Mouse (Mus musculus): Measurements from ENCODE around the gene 2900026A02Rik.
A peak's percentile ranks its signal among the peaks of the same experiment; 100 is the strongest.

The 2900026A02Rik gene

DNA sequence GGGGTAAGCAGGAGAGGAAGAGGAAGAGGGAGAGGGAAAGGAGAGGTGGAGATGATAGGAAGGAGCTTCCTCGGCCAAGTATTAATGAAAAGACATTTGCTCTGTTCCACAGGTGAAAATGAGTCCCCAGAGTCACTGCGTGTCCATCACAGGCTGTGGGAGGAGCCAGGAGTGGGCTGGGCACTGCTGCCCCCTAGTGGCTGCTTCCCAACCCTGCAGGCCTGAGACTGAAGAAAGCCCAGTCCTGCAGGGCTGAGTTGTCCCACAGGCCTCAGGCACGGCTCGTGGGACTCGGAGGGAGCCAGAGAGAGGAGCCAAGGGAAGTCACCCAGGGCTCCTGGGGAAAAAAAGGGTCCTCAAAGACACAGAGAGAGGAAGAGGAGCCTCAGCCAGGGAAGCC, 47.7 kb downstream of the 2900026A02Rik start:
- peak; percentile 41 for DNase-seq

- no peak for DNase-seq
Observed at GRCm38 (mm10) chr5:113171968-113172578, 49.0 kb downstream of the 2900026A02Rik start.

- no peak for DNase-seq
Observed at GRCm38 (mm10) chr5:113170064-113170754, 50.8 kb downstream of the 2900026A02Rik start.

- DNase-seq: no peak
Observed at GRCm38 (mm10) chr5:113167733-113168132, 53.3 kb downstream of the 2900026A02Rik start.

GRCm38 (mm10) chr5:113165481-113165880, 55.6 kb downstream of the 2900026A02Rik start:
- DNase-seq: peak; percentile 24

- DNase-seq: peak; percentile 40
Observed at GRCm38 (mm10) chr5:113164873-113165441, 56.1 kb downstream of the 2900026A02Rik start.

DNA sequence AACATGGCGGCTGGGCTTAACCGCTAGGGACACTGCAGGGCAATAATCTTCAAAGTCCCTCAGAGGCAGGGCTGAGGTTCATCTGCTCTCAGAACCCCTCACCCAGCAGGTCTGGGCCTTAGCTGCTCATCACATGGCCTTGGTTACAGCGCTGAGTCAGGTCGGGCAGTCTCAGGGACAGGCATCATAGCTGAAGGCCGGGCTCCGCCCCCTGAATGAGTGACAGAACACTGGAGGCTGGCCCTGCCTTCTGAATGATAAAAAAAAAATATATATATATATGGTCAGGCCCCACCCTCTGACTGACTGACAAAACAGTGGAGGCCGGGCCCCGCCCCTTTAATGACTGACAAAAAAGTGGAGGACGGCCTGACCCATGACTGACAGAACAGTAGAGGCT, 56.6 kb downstream of the 2900026A02Rik start:
- DNase-seq: no peak

GRCm38 (mm10) chr5:113163116-113163515, 57.9 kb downstream of the 2900026A02Rik start:
- no peak for DNase-seq

GRCm38 (mm10) chr5:113162699-113163098, 58.3 kb downstream of the 2900026A02Rik start:
- DNase-seq: no peak

GRCm38 (mm10) chr5:113161576-113161975, 59.5 kb downstream of the 2900026A02Rik start:
- DNase-seq: no peak

DNA sequence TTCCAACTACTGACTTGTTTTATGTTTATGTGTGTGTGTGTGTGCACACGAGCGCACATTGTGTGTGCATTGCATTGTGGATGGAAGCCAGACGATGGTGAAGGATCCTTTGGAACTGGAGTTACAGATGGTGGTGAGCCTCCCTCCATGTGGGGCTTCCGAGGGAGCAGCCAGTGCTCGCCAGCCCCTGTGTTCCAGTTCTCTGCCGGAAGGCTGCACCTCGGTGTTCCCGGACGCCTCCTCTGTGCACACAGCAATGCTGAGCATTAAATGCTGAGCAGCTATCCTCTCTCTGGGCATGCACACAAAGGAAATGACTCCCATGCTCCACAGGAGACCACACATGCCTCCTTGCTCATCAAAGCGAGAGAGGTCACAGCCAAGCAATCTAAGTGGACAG, 60.7 kb downstream of the 2900026A02Rik start:
- no peak for DNase-seq

DNA sequence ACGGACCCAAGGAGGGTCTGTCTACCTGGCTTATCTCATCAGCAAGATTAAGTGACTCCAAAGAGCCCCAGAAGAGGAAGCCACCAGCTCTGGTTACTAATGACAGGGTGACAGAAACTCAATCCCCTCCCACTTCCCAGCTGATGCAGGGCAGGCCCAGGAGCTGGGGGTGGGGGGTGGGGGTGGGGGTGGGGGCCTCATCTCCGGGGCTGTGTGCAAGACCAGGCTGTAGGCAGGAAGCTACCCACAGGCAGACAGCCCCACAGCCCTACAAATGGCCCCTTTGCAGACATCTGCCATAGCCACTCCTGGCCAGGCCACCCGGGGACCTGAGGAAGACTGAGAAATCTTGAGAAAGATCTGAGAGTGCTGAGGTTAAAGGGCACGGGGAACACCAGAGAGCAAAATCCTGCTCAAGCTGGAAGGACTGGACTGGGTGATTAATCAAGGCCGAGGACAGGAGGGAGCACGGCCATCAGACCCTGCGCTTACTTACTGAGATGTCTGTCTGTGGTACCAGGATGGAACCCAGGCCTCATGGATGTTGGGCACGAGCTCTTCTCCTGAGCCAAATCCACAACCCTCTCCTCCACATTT, 62.2 kb downstream of the 2900026A02Rik start:
- DNase-seq: no peak

GRCm38 (mm10) chr5:113157588-113157987, 63.4 kb downstream of the 2900026A02Rik start:
- no peak for DNase-seq

GRCm38 (mm10) chr5:113157006-113157405, 64.0 kb downstream of the 2900026A02Rik start:
- DNase-seq: no peak

DNA sequence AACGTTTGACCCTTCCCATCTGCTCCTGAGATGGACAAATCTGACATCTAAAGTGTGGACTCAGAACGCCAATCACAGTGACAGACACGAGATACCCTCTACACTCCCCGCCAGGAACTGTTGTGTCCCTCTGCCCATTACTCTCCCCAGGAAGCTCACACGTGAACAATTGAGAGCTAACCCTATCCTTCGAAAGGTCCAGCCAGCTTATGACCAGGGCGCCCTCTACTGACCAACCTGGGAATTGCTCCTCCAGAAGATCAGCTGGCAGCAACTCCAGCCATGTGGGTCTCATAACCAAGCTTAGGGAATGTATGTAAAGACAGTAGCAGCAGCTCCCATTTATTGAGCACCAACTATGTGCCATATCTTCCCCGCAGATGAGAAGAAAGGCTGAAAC, 65.9 kb downstream of the 2900026A02Rik start:
- DNase-seq: peak; percentile 60

DNA sequence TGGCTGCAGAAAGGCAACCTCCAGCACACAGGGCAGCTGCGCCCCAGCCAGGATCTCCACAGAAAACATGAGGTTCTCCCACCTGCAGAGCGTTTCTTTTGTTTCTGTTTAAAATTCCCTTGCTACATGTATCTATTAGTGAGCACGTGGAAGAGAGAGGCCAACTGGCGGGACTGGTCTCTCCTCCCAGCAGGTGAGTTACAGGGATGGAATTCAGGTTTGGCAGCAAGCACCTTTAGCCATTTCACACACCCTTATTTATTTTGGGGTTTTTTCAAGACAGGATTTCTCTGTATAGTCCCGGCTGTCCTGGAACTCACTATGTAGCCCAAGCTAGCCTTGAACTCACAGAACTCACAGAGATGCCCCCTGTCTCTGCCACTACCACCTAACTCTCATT, 66.6 kb downstream of the 2900026A02Rik start:
- DNase-seq: no peak

- DNase-seq: no peak
Observed at GRCm38 (mm10) chr5:113153508-113153830, 67.6 kb downstream of the 2900026A02Rik start.

- DNase-seq: no peak
Observed at GRCm38 (mm10) chr5:113152663-113153507, 68.2 kb downstream of the 2900026A02Rik start.

- no peak for DNase-seq
Observed at GRCm38 (mm10) chr5:113151554-113152103, 69.4 kb downstream of the 2900026A02Rik start.

- DNase-seq: no peak
Observed at GRCm38 (mm10) chr5:113150871-113151553, 70.0 kb downstream of the 2900026A02Rik start.

GRCm38 (mm10) chr5:113149052-113149451, 72.0 kb downstream of the 2900026A02Rik start:
- DNase-seq: no peak

- no peak for DNase-seq
Observed at GRCm38 (mm10) chr5:113147994-113148471, 73.0 kb downstream of the 2900026A02Rik start.
